Mouse (Mus musculus) forebrain, embryonic 14.5 days (tissue): ENCODE results near the gene Nrip1. TPM values are rescaled to one million over a fixed set of nuclear protein-coding genes. Genes with fewer than 3 reads are reported as not detected.

Source experiments
- ATAC-seq: fragments of 200-750 bp; cut with Nextera tagmentation; 2 replicates; pipeline ENCODE4 v1.8.0; 2017; ENCODE audit warnings: mild to moderate bottlenecking, moderate library complexity
- DNase-seq: peaks from one replicate; pipeline ENCODE4 v3.0.0-alpha.2; 2015; ENCODE audit warnings: low spot score
- H3K27ac ChIP-seq: fragments of 300-500 bp; sonication (generic); 2 replicates; pipeline ENCODE4 v1.5.1; 2014; ENCODE audit warnings: low read depth, mild to moderate bottlenecking, control low read depth, low read length, moderate library complexity
- H3K27me3 ChIP-seq: fragments of 300-500 bp; sonication (generic); replicated peaks from 2 replicates; pipeline ENCODE4 v1.6.1; 2014; ENCODE audit warnings: low read length, control low read depth, mixed read lengths; ENCODE audit not compliant: control insufficient read depth, insufficient read depth
- H3K36me3 ChIP-seq: fragments of 300-500 bp; sonication (generic); 2 replicates; pipeline ENCODE4 v1.6.1; 2014; ENCODE audit warnings: low read length, control low read depth; ENCODE audit not compliant: control insufficient read depth, insufficient read depth
- H3K4me1 ChIP-seq: fragments of 300-500 bp; sonication (generic); 2 replicates; pipeline ENCODE4 v1.6.1; 2014; ENCODE audit warnings: antibody characterized with exemption, low read length, control low read depth; ENCODE audit not compliant: control insufficient read depth, insufficient read depth
- H3K4me2 ChIP-seq: fragments of 300-500 bp; sonication (generic); 2 replicates; pipeline ENCODE4 v1.6.1; 2014; ENCODE audit warnings: mild to moderate bottlenecking, control low read depth, low read length
- H3K4me3 ChIP-seq: fragments of 300-500 bp; sonication (generic); 2 replicates; pipeline ENCODE4 v1.5.1; 2014; ENCODE audit warnings: low read depth, low read length, control low read depth
- H3K9ac ChIP-seq: fragments of 300-500 bp; sonication (generic); 2 replicates; pipeline ENCODE4 v1.6.1; 2014; ENCODE audit warnings: mild to moderate bottlenecking, low read length, control low read depth, moderate library complexity
- H3K9me3 ChIP-seq: fragments of 300-500 bp; sonication (generic); replicated peaks from 2 replicates; pipeline ENCODE4 v1.6.1; 2016; ENCODE audit warnings: low read length, control low read depth, mixed read lengths; ENCODE audit not compliant: control insufficient read depth
- WGBS: fragments of 180-500 bp; shearing (Covaris S2); extraction: QIAGEN DNeasy Blood & Tissue Kit; methylation state at CpG from one replicate; pipeline ENCODE4 v1.1.7; 2014; 5-methylcytosine and 5-hydroxymethylcytosine counted together
- polyA plus RNA-seq: library from polyadenylated mRNA; unstranded; fragments of >200 nt; fragmentation: Nextera tagmentation; extraction: Ambion mirVana; gene quantifications from 2 replicates; pipeline ENCODE4 v1.2.1, GENCODE M21; 2014

Nrip1 gene
- polyA plus RNA-seq, 1 experiment from 2014 or later = 16.5 TPM

DNA sequence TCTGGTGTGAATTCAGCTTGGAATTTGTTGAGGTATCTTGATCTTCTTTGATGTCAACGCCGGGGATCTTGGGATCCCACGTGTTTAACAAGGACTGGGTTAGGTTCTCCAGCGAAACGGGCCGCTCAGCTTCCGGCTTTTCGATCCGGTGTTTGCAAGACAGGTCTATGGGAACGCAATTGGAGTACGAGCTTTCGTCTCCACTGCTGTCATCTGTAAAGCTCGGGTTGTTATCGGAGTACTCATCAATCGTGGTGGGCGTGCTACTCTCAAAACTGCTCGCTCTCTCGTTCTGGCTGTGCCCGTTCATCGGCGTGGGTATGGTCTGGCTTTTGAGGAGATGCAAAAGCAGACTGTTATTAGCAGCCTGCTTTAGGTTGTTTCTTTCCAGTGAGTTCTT, 80.5 kb downstream of the Nrip1 start:
- no peak for ATAC-seq
- H3K27ac ChIP-seq = no peak overlapping the region
- 97% methylated on average over 21 of the region's 21 CpGs for WGBS

DNA sequence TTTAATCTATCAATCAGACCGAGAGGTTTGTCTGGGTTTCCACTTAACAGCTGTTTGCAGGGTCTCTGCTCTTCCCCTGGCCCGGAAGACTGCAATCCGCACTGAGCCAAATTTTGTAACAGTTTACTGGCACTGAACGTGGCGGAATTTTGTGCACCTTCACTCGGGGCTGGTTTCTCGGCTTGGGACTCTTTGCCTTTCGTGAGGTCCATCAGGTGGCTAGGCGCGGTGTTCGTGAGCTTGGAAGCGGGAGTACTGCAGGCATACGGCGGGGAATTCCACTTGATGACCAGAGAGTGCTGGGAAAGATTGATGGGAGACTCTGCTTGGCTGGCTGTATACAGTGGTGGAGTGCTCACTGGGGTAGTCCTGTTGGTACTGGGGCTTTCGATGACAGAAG, 81.0 kb downstream of the Nrip1 start:
- no peak for DNase-seq
- Histone ChIP-seq H3K4me1 (no peaks in the 10 kb centered on the region), H3K27ac (no peak overlapping the region), H3K27me3 (no peaks in the 10 kb centered on the region), H3K4me2 (no peak overlapping the region), H3K4me3 (no peak overlapping the region), H3K9me3 (no peaks in the 10 kb centered on the region), H3K9ac (no peak overlapping the region), H3K36me3 (peaks cover 21% of the 10 kb centered on the region)
- no peak for ATAC-seq
- 95% methylated on average over 15 of the region's 15 CpGs for WGBS

More for the DNA sequence above, 80.5 kb downstream of the Nrip1 start:
- no peaks in the 10 kb centered on the region for H3K27me3 ChIP-seq
- no peaks in the 10 kb centered on the region for H3K9me3 ChIP-seq
- no peak overlapping the region for H3K4me2 ChIP-seq
- no peak for DNase-seq
- no peak overlapping the region for H3K9ac ChIP-seq
- peaks cover 21% of the 10 kb centered on the region for H3K36me3 ChIP-seq
- no peak overlapping the region for H3K4me3 ChIP-seq
- H3K4me1 ChIP-seq = no peaks in the 10 kb centered on the region

DNA sequence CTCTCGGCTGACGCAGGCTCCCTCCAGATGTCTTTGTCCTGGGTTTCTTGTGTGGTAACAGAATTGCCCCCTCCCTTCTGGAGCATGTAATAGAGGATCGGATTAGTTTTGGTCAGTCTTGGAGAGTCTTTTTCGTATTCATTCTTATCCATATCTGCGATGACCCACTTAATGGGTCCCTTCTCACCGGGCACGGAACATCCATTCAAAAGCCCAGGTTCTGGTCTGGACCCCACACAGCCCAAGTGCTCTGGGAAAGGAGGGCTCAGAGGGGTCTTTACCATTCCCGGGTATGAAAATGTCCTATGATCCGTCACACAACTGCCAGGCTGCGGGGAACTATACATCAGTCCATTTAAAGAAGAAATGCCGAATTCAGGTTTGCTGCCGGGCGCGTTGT, 82.3 kb downstream of the Nrip1 start:
- DNase-seq (no peak), ATAC-seq (no peak)
- H3K4me1 ChIP-seq = no peaks in the 10 kb centered on the region
- no peak overlapping the region for H3K27ac ChIP-seq
- H3K36me3 ChIP-seq = peaks cover 21% of the 10 kb centered on the region
- no peak overlapping the region for H3K4me2 ChIP-seq
- 86% methylated on average over 14 of the region's 14 CpGs for WGBS
- no peak overlapping the region for H3K9ac ChIP-seq
- H3K27me3 ChIP-seq = no peaks in the 10 kb centered on the region
- no peaks in the 10 kb centered on the region for H3K9me3 ChIP-seq
- H3K4me3 ChIP-seq = no peak overlapping the region

DNA sequence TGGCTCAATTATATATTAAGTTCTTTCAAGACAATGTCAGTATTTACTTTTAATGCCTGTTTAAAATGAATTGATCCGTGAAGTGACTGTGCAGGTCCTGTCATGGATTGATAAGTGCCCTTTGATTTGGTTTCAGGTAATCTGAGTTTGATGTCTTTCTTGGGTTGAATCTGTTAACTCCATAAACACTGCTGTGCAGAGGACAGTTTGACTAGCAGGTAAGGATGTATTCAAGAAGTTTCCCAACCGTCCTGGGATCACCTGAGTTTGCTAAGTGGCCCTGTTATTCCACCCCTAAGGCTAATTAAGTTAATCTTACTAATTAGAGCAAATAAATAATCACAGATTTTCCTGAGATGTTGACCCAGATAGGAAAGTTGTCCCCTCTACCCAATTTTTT, 84.1 kb downstream of the Nrip1 start:
- Histone ChIP-seq H3K36me3 (peaks cover 21% of the 10 kb centered on the region), H3K4me3 (no peak overlapping the region), H3K9ac (no peak overlapping the region), H3K27me3 (no peaks in the 10 kb centered on the region), H3K9me3 (no peaks in the 10 kb centered on the region), H3K27ac (no peak overlapping the region), H3K4me2 (no peak overlapping the region), H3K4me1 (no peaks in the 10 kb centered on the region)
- ATAC-seq (no peak), DNase-seq (no peak)
- 68% methylated on average over 2 of the region's 2 CpGs for WGBS

DNA sequence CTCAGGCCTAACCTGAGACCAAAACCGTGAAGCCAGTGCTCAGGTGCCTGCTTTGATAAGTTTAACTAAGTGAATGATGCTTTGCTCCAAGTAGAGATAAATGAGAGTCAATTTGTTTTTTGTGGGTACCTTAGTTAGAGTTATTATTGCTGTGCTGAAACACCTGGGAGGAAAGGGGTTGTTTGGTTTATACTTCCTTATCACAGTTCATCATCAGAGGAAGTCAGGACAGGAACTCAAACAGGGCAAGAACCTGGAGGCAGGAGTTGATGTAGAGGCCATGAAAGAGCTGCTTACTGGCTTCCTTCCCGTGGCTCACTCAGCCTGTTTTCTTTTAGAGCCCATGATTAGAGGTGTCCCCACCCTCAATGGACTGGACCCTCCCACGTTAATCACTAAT, 89.8 kb downstream of the Nrip1 start:
- WGBS = 49% methylated on average over 3 of the region's 3 CpGs
- Histone ChIP-seq H3K27ac (no peak overlapping the region), H3K9ac (no peak overlapping the region), H3K4me2 (no peak overlapping the region), H3K4me1 (no peaks in the 10 kb centered on the region), H3K9me3 (no peaks in the 10 kb centered on the region), H3K36me3 (no peaks in the 10 kb centered on the region), H3K4me3 (no peak overlapping the region), H3K27me3 (no peaks in the 10 kb centered on the region)
- DNase-seq (no peak), ATAC-seq (no peak)

DNA sequence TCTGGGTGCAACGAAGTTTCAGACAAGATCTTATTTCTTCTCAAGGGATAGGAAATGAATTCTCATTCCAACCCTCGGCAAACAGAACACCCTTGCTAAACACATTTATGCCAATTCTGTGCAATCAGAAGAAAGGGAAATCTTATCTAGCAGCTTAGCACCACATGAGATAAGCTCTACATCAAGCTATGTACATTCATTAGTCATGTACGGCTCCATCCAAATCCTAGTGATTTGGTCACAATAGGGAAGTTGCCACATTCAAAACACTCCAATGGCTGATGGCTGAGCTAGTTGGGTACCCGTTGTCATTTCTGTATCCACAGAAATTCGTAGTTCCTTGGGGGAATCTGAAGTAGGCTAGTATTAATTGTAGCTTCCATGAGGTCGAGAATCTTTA, 91.8 kb downstream of the Nrip1 start:
- ATAC-seq = no peak
- WGBS = 88% methylated on average over 6 of the region's 6 CpGs
- Histone ChIP-seq H3K36me3 (no peaks in the 10 kb centered on the region), H3K4me1 (no peaks in the 10 kb centered on the region), H3K27ac (no peak overlapping the region), H3K4me3 (no peak overlapping the region), H3K4me2 (no peak overlapping the region), H3K9ac (no peak overlapping the region), H3K27me3 (no peaks in the 10 kb centered on the region), H3K9me3 (no peaks in the 10 kb centered on the region)
- no peak for DNase-seq

DNA sequence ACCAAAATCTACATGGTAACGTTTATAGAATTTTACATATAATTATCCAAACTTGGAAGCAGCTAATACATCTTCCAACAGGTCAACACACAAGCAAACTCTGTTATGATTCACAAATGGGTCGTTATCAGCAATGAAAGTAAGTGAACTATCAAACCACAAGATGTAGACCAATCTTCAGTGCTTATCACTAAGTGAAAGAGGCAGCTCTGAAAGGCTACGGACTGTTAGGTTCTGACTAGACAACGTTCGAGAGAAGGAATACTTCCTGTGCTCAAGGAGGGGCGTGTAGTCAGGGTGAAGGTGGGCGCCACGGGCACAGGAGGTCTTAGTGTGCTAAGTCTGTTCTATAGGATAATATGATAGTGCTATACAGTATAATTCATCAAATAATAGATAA, 93.3 kb downstream of the Nrip1 start:
- H3K36me3 ChIP-seq = no peaks in the 10 kb centered on the region
- ATAC-seq (no peak), DNase-seq (no peak)
- no peaks in the 10 kb centered on the region for H3K9me3 ChIP-seq
- no peak overlapping the region for H3K4me3 ChIP-seq
- H3K27me3 ChIP-seq = no peaks in the 10 kb centered on the region
- no peaks in the 10 kb centered on the region for H3K4me1 ChIP-seq
- 91% methylated on average over 8 of the region's 8 CpGs for WGBS
- no peak overlapping the region for H3K27ac ChIP-seq
- H3K9ac ChIP-seq = no peak overlapping the region
- no peak overlapping the region for H3K4me2 ChIP-seq

DNA sequence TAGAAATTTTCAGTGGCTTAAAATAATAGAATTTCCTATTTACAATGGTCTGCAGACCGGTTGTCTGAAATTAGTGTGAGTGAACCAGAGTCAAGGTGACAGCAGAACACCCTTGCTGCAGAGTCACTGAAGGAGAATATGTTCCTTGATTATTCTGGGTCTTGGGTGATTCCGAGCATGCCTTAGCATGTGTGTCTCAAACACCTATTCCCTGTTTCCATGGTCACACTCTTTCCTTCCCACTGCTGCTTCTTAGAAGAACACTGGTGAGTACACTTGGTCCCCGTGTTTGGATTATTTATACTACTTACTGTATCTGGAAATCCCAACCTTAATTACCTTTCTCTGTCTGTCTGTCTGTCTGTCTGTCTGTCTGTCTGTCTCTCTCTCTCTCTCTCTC, 97.4 kb downstream of the Nrip1 start:
- Histone ChIP-seq H3K4me1 (no peaks in the 10 kb centered on the region), H3K36me3 (no peaks in the 10 kb centered on the region), H3K27me3 (no peaks in the 10 kb centered on the region), H3K9me3 (no peaks in the 10 kb centered on the region), H3K4me3 (no peak overlapping the region), H3K4me2 (no peak overlapping the region), H3K27ac (no peak overlapping the region), H3K9ac (no peak overlapping the region)
- DNase-seq (no peak), ATAC-seq (no peak)
- WGBS = 93% methylated on average over 3 of the region's 3 CpGs

DNA sequence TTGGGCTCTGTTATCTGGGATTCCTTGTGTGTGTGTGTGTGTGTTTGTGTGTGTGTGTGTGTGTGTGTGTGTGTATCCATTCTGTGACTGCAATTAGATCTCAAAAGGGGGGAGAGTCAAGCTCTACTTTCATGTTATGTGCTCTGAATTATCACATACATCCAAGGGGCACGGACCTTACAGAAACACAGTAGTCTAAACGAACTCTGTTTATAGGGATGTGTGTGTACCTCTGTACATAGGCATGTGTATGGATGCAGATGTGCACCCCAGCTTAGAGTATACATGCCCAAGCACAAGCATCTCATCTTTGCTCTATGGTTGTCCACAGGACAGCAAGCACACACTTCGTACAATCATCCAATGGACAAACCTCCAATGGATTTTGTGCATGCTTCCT, 98.0 kb downstream of the Nrip1 start:
- Histone ChIP-seq H3K9ac (no peak overlapping the region), H3K9me3 (no peaks in the 10 kb centered on the region), H3K4me3 (no peak overlapping the region), H3K27me3 (no peaks in the 10 kb centered on the region), H3K4me1 (no peaks in the 10 kb centered on the region), H3K4me2 (no peak overlapping the region), H3K36me3 (no peaks in the 10 kb centered on the region), H3K27ac (no peak overlapping the region)
- 91% methylated on average over 3 of the region's 3 CpGs for WGBS
- no peak for DNase-seq
- ATAC-seq = no peak

DNA sequence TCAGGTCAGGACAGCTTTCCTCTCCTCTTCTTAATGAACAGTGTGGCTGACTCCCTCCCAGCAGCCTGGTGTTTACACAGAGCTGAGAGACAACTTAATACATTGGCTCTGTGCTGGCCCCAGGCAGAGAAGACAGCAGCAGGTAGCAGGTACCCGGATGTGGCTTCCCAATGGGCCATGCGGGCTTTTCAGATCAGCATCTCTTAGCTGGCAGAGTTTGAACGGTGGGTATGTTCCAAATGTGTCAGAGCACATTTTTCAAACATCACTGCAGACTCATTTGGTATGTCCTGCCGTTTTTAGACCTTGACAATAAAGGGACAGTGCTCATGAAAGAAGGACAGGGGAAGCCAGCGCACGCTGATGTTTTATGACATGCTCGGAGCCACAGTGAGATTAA, 98.5 kb downstream of the Nrip1 start:
- WGBS = 88% methylated on average over 7 of the region's 7 CpGs
- no peaks in the 10 kb centered on the region for H3K4me1 ChIP-seq
- H3K9ac ChIP-seq = no peak overlapping the region
- H3K27me3 ChIP-seq = no peaks in the 10 kb centered on the region
- H3K9me3 ChIP-seq = no peaks in the 10 kb centered on the region
- no peak overlapping the region for H3K27ac ChIP-seq
- no peak overlapping the region for H3K4me3 ChIP-seq
- H3K4me2 ChIP-seq = no peak overlapping the region
- no peak for ATAC-seq
- no peaks in the 10 kb centered on the region for H3K36me3 ChIP-seq
- no peak for DNase-seq
